Mouse (Mus musculus) midbrain, embryonic 16.5 days (tissue): ENCODE data around the gene Prr12. TPM values are rescaled to one million over a fixed set of nuclear protein-coding genes. Genes with fewer than 3 reads are reported as not detected.
"Not testable (repeated sequence)": the region's sequence is repeated elsewhere in the genome, so short reads cannot be mapped to it uniquely, and the experiment has no call there.

Experiments
- ATAC-seq: fragments of 200-750 bp; cut with Nextera tagmentation; 2 replicates; pipeline ENCODE4 v1.8.0; 2017; ENCODE audit warnings: moderate TSS enrichment
- H3K27ac ChIP-seq: fragments of 300-500 bp; sonication (generic); 2 replicates; pipeline ENCODE4 v1.5.1; 2014; ENCODE audit warnings: mild to moderate bottlenecking, low read length, mixed read lengths
- H3K27me3 ChIP-seq: fragments of 300-500 bp; sonication (generic); 2 replicates; pipeline ENCODE4 v1.6.1; 2014; ENCODE audit warnings: low read depth, low read length, mixed read lengths; ENCODE audit not compliant: control insufficient read depth, insufficient read depth
- H3K36me3 ChIP-seq: fragments of 300-500 bp; sonication (generic); 2 replicates; pipeline ENCODE4 v1.6.1; 2014; ENCODE audit warnings: mild to moderate bottlenecking, low read length, moderate library complexity, mixed read lengths; ENCODE audit not compliant: control insufficient read depth, insufficient read depth
- H3K4me1 ChIP-seq: fragments of 300-500 bp; sonication (generic); 2 replicates; pipeline ENCODE4 v1.6.1; 2014; ENCODE audit warnings: mild to moderate bottlenecking, low read length, mixed read lengths; ENCODE audit not compliant: control insufficient read depth, insufficient read depth
- H3K4me2 ChIP-seq: fragments of 300-500 bp; sonication (generic); 2 replicates; pipeline ENCODE4 v1.6.1; 2014; ENCODE audit warnings: mild to moderate bottlenecking, low read length, mixed read lengths
- H3K4me3 ChIP-seq: fragments of 300-500 bp; sonication (generic); 2 replicates; pipeline ENCODE4 v1.5.1; 2014; ENCODE audit warnings: low read depth, mild to moderate bottlenecking, low read length, moderate library complexity, mixed read lengths
- H3K9ac ChIP-seq: fragments of 300-500 bp; sonication (generic); 2 replicates; pipeline ENCODE4 v1.6.1; 2014; ENCODE audit warnings: low read depth, low read length, mixed read lengths
- H3K9me3 ChIP-seq: fragments of 300-500 bp; sonication (generic); replicated peaks from 2 replicates; pipeline ENCODE4 v1.6.1; 2014; ENCODE audit warnings: mild to moderate bottlenecking, low read length, mixed read lengths; ENCODE audit not compliant: control insufficient read depth, poor library complexity, severe bottlenecking
- WGBS: fragments of 180-500 bp; shearing (Covaris S2); extraction: QIAGEN DNeasy Blood & Tissue Kit; methylation state at CpG from one replicate; pipeline ENCODE4 v1.1.7; 2014; 5-methylcytosine and 5-hydroxymethylcytosine counted together
- polyA plus RNA-seq: library from polyadenylated mRNA; unstranded; fragments of >200 nt; fragmentation: Nextera tagmentation; extraction: Ambion mirVana; gene quantifications from 2 replicates; pipeline ENCODE4 v1.2.1, GENCODE M21; 2015

Prr12 gene
- polyA plus RNA-seq, 1 experiment from 2014 or later, result 13.6 TPM

DNA sequence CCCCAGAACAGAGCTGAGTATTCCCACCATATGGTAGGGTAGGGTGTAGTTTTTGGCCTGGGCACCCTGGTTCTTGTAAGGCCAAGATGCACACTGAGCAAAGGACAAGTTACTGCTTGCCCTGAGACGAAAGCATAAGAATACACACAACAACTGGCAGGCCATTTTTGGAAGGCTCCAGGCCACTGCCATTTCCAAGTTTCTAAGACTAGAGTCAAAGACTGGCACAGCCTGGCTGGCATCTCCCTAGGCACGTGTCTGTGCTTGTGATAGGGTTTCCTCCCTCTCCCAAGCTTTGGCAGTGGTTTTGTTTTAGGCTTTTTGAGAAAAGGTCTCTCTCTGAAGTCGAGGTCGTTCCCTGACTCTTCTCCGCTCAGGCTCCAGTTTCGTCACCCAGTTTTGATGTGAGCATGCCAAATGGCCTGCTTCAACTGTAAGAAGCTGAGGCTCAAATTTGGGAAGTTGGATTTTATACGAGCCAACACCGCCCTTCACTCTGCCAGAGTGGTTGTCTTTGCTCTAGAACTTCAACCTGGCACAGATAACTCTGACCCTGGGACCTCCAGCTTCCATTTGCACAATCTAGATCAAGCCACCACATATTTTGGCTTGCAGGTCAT lies 27.0 kb downstream of the Prr12 start:
- no peaks in the 10 kb centered on the region for H3K9me3 ChIP-seq
- H3K9ac ChIP-seq, result no peak overlapping the region
- H3K4me2 ChIP-seq, result no peak overlapping the region
- H3K4me3 ChIP-seq, result no peak overlapping the region
- WGBS, result 81% methylated on average over 8 of the region's 8 CpGs
- peak overlapping the region; percentile 2 for H3K27ac ChIP-seq
- ATAC-seq, result no peak
- H3K36me3 ChIP-seq, result peaks cover 29% of the 10 kb centered on the region
- no peaks in the 10 kb centered on the region for H3K27me3 ChIP-seq
- peaks cover 6% of the 10 kb centered on the region; the same call in 1 of the 2 replicates for H3K4me1 ChIP-seq

DNA sequence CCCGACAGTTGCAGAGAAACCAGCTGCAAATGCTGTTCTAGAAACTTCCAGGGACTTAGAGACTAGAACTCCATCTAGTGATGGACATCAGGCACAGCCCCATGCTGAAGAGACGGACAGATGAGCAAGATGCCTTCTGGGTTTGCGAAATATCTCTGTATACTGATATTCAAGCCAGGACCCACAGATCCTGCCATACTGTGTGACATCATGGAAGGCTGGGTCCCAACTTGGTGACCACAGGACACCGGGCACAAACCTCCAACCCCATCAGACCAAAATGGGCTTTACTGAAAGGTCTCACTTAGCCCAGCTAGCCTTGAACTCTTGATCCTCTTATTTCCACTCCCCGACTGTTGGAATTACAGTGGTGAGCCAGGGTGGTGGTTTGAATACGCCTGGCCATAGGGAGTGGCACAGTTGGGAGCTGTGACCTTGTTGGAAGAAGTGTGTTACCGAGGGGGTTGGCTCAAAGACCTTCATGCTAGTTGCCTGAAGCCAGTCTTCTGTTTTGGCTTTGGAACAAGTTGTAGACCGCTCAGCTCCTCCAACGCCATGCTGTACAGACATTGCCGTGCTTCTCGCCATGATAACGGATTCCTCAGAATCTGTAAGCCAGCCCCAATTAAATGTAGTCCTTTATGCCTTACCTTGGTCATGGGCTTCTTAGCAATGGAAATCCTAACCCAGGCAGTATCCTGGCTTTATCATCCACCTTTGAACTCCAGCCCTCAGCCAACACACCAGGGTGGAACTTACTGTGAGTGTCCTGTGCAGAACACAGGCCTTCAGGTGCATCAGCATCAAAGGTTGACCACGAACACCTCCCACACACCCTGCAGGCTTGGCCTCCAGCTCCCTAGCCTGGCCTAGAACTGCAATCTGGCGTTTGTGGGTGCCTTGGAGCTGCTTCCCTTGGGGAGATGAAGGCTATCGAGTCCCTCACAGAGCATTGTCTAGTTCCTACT lies 28.1 kb downstream of the Prr12 start:
- no peaks in the 10 kb centered on the region for H3K27me3 ChIP-seq
- H3K27ac ChIP-seq, result no peak overlapping the region
- no peak for ATAC-seq
- no peaks in the 10 kb centered on the region for H3K9me3 ChIP-seq
- WGBS, result 90% methylated on average over 15 of the region's 15 CpGs
- no peak overlapping the region for H3K9ac ChIP-seq
- H3K4me3 ChIP-seq, result no peak overlapping the region
- H3K4me1 ChIP-seq, result peaks cover 6% of the 10 kb centered on the region; the same call in 1 of the 2 replicates
- H3K4me2 ChIP-seq, result no peak overlapping the region
- H3K36me3 ChIP-seq, result peaks cover 19% of the 10 kb centered on the region

DNA sequence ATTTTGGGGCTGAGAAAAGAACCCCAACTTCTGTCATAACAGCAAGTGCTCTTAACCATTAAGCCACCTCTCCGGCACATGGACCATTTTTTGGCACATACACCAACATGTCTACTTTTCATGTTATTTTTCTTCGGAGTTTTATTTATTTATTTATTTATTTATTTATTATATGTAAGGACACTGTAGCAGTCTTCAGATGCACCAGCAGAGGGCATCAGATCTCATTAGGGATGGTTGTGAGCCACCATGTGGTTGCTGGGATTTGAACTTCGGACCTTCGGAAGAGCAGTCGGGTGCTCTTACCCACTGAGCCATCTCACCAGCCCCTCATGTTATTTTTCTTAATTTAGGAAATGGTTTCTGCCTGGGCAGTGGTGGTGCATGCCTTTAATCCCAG lies 29.0 kb downstream of the Prr12 start:
- not testable (repeated sequence) for ATAC-seq, H3K27ac ChIP-seq, H3K4me1 ChIP-seq, H3K27me3 ChIP-seq, H3K4me2 ChIP-seq, H3K9ac ChIP-seq, H3K9me3 ChIP-seq, H3K4me3 ChIP-seq
- WGBS, result 80% methylated on average over 5 of the region's 5 CpGs
- H3K36me3 ChIP-seq, result peaks cover 13% of the 10 kb centered on the region

DNA sequence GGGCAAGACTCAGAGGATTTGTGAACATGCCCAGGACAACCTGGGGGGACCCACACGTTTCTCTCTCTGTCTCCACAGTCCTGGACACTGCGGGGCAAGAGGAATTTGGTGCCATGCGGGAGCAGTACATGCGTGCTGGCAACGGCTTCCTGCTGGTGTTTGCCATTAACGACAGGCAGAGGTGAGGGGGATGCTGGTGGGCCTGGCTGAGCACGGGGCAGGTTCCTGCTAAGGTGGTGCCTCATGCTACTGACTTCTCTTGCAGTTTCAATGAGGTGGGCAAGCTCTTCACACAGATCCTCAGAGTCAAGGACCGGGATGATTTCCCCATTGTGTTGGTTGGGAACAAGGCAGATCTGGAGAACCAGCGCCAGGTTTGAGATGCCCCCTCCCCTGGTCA lies 32.5 kb downstream of the Prr12 start:
- WGBS, result 77% methylated on average over 9 of the region's 9 CpGs
- H3K27ac ChIP-seq, result no peak overlapping the region
- no peaks in the 10 kb centered on the region for H3K9me3 ChIP-seq
- no peaks in the 10 kb centered on the region for H3K27me3 ChIP-seq
- no peak overlapping the region for H3K9ac ChIP-seq
- no peak overlapping the region for H3K4me2 ChIP-seq
- no peak for ATAC-seq
- no peaks in the 10 kb centered on the region for H3K36me3 ChIP-seq
- H3K4me3 ChIP-seq, result no peak overlapping the region
- H3K4me1 ChIP-seq, result peaks cover 12% of the 10 kb centered on the region

DNA sequence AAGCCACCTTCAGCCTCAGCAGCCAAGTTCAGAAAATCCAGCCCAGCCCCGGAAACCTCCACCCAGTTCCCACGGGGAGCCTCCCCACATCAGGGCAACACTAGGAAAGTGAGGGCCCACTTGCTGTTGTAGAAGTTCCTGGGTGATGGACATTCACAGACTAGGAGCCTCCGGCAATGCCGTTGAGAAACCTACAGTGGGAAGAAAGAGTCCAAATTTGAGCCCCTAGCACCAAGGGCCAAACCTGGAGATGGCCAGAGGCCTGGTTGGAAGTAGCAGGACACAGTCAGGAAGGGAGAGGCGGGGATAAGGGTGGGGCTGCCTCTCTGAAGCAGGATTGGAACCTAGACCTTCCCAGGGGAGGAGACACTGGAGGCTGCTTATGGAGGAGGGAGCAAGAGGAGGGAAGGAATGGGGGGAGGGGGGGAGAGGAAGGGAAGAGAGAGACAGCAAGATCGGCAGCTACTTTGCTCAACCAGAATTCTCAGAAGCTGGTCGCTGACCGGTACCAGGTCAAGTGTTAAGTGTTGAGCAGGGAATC lies 33.6 kb downstream of the Prr12 start:
- H3K27me3 ChIP-seq, result no peaks in the 10 kb centered on the region
- H3K9ac ChIP-seq, result no peak overlapping the region
- H3K36me3 ChIP-seq, result no peaks in the 10 kb centered on the region
- H3K9me3 ChIP-seq, result no peaks in the 10 kb centered on the region
- ATAC-seq, result no peak
- H3K4me3 ChIP-seq, result no peak overlapping the region
- peak overlapping the region; percentile 22 for H3K4me2 ChIP-seq
- WGBS, result 38% methylated on average over 8 of the region's 8 CpGs
- H3K27ac ChIP-seq, result no peak overlapping the region
- peaks cover 21% of the 10 kb centered on the region for H3K4me1 ChIP-seq

DNA sequence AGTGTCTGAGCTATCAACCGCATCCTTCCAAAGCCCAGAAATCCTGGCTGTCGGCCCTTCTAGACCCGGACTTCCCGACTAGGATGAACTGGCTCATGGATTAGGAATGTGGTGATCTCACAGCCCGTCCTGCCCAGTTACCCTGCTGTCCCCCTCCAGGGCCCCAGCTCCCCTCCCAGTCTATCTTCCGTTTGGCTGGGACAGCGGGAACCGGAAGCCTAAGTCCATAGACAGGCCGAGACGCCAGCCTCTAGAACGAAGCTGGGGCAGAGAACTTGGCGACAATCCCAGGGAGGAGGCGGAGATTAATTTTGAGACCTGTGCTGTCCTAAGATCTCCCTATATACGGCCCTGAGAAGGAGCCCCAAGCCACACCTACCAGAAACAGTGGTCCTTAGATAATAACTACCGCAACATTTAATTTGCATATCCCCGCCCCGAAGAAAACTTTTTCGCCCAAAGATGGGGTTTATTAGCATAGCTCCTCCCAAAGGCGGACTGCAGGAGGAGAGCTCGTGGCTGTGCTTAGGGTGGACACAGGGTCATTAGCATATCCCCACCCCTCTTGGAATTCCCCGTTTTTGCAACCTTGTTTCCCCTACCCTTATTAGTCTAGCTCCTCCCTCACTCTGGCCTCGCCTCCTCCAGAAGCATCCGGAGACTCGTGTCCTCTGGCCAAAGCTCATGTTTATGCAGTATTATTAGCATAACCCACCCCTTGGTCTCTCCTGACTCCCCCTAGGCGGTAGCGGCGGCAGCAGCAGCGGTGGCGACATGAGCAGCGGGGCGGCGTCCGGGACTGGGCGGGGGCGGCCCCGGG lies 35.2 kb downstream of the Prr12 start, which contains the start of gene Rras:
Gene Rras (plus strand): TSS at position 720 of the 820 bp plus-strand sequence.
- H3K27me3 ChIP-seq, result no peaks in the 10 kb centered on the region
- H3K4me3 ChIP-seq, result peak within 1 kb of the TSS; percentile 93
- WGBS, result 0% methylated on average over 36 of the region's 36 CpGs
- H3K9me3 ChIP-seq, result no peaks in the 10 kb centered on the region
- peak; percentile 73 for ATAC-seq
- peaks cover 7% of the 10 kb centered on the region for H3K36me3 ChIP-seq
- peak within 1 kb of the TSS; percentile 66 for H3K27ac ChIP-seq
- peaks cover 23% of the 10 kb centered on the region for H3K4me1 ChIP-seq
- peak within 1 kb of the TSS; percentile 94 for H3K4me2 ChIP-seq
- H3K9ac ChIP-seq, result peak within 1 kb of the TSS; percentile 71

DNA sequence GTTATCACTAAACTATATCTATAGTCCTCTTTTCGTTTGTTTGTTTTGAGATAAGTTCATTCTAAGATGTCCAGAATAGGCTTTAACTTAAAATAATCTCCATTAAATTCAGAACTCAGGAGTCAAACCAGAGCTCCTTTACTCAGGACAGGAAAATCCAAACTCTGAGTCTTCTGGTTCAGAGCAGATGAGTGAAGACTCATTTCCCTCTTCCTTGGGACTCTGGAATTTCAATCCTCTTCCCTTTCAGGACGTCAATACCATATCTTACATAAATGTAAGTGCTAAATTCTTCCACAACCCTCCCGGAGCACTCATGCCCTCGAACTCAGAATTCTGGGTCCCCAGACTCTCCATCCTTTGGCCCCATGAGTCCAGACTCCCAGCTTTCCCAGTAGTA lies 35.9 kb downstream of the Prr12 start:
- peaks cover 23% of the 10 kb centered on the region for H3K4me1 ChIP-seq
- H3K36me3 ChIP-seq, result peaks cover 13% of the 10 kb centered on the region

DNA sequence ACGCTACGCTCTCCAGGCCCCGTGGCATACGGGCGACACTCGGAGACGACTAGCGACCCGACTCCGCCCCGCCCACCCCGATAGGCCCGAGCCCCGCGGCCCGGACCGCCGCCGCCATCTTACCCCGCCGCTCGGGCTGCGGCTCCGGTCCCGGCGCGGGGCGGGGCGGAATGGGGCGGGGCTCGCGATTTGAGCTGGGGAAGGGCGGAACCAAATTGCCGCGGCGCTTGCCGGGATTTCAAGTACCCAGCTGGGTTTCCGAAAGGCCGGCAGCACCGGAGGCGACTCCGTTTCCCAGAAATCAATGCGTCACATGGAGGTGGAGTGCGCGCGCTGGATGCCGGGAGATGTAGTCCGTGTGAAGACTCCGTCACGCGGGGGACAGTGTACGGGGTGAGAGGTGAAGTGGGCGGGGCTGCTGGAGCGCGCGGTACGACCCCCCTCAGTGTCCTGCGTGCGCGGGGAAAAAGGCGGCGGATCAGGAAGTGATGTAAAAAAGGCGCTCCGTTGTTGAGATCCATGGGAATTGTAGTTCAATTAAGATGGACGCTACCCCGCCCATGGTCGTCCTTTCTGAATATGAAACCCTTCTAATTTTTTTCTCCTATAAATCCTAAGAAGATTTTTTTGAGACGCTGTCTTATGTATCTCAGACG lies 36.6 kb downstream of the Prr12 start, which contains the start of gene Scaf1:
Gene Scaf1 (minus strand): TSS at position 407 of the 656 bp plus-strand sequence.
- Histone ChIP-seq H3K27ac (peak within 1 kb of the TSS; percentile 81), H3K4me2 (peak within 1 kb of the TSS; percentile 94), H3K4me3 (peak within 1 kb of the TSS; percentile 93), H3K4me1 (peaks cover 23% of the 10 kb centered on the region), H3K9ac (peak within 1 kb of the TSS; percentile 98), H3K9me3 (no peaks in the 10 kb centered on the region), H3K36me3 (peaks cover 19% of the 10 kb centered on the region), H3K27me3 (no peaks in the 10 kb centered on the region)
- ATAC-seq, result peak; percentile 94
- WGBS, result 1% methylated on average over 69 of the region's 69 CpGs

More for the DNA sequence above, 35.9 kb downstream of the Prr12 start:
- peak overlapping the region; percentile 71 for H3K9ac ChIP-seq
- H3K27ac ChIP-seq, result peak overlapping the region; percentile 66
- peak; percentile 4; the same call in 1 of the 2 replicates for ATAC-seq
- H3K27me3 ChIP-seq, result no peaks in the 10 kb centered on the region
- H3K9me3 ChIP-seq, result no peaks in the 10 kb centered on the region
- peak overlapping the region; percentile 94 for H3K4me2 ChIP-seq
- 3% methylated on average over 4 of the region's 4 CpGs for WGBS
- peak overlapping the region; percentile 93 for H3K4me3 ChIP-seq
